Mouse (Mus musculus) hindbrain, embryonic 12.5 days (tissue): ENCODE measurements around the gene Snn. TPM values are rescaled to one million over a fixed set of nuclear protein-coding genes. Genes with fewer than 3 reads are reported as not detected.

Experiments used
- ATAC-seq: fragments of 200-750 bp; cut with Nextera tagmentation; 2 replicates; pipeline ENCODE4 v1.8.0; 2017; ENCODE audit warnings: moderate TSS enrichment; ENCODE audit not compliant: low FRiP score
- H3K27ac ChIP-seq: fragments of 300-500 bp; sonication (generic); 2 replicates; pipeline ENCODE4 v1.5.1; 2016; ENCODE audit warnings: mild to moderate bottlenecking
- H3K27me3 ChIP-seq: fragments of 300-500 bp; sonication (generic); 2 replicates; pipeline ENCODE4 v1.6.1; 2016; ENCODE audit warnings: mild to moderate bottlenecking
- H3K36me3 ChIP-seq: fragments of 300-500 bp; sonication (generic); 2 replicates; pipeline ENCODE4 v1.6.1; 2016; ENCODE audit warnings: mild to moderate bottlenecking
- H3K4me1 ChIP-seq: fragments of 300-500 bp; sonication (generic); 2 replicates; pipeline ENCODE4 v1.6.1; 2016
- H3K4me2 ChIP-seq: fragments of 300-500 bp; sonication (generic); replicated peaks from 2 replicates; pipeline ENCODE4 v1.6.1; 2016; ENCODE audit warnings: mild to moderate bottlenecking
- H3K4me3 ChIP-seq: fragments of 300-500 bp; sonication (generic); 2 replicates; pipeline ENCODE4 v1.5.1; 2016; ENCODE audit warnings: mild to moderate bottlenecking
- H3K9ac ChIP-seq: fragments of 300-500 bp; sonication (generic); 2 replicates; pipeline ENCODE4 v1.6.1; 2016; ENCODE audit warnings: mild to moderate bottlenecking, moderate library complexity
- H3K9me3 ChIP-seq: fragments of 300-500 bp; sonication (generic); replicated peaks from 2 replicates; pipeline ENCODE4 v1.6.1; 2016; ENCODE audit warnings: mild to moderate bottlenecking
- WGBS: fragments of 180-500 bp; shearing (Covaris S2); methylation state at CpG from one replicate; pipeline ENCODE4 v1.1.7; 2016; 5-methylcytosine and 5-hydroxymethylcytosine counted together
- polyA plus RNA-seq: library from polyadenylated mRNA; unstranded; fragments of >200 nt; fragmentation: Nextera tagmentation; extraction: Ambion mirVana; gene quantifications from 2 replicates; pipeline ENCODE4 v1.2.1, GENCODE M21; 2016

Snn gene
- polyA plus RNA-seq, 1 experiment from 2014 or later: 109 TPM

GRCm38 (mm10) chr16:11071176-11071575 is 10.4 kb downstream of the Snn start:
- ATAC-seq: no peak
- peaks cover 47% of the 10 kb centered on the region for H3K4me1 ChIP-seq
- peaks cover 51% of the 10 kb centered on the region for H3K36me3 ChIP-seq
- H3K9ac ChIP-seq: no peak overlapping the region
- no peak overlapping the region for H3K4me3 ChIP-seq
- no peak overlapping the region for H3K4me2 ChIP-seq
- H3K9me3 ChIP-seq: no peaks in the 10 kb centered on the region
- H3K27me3 ChIP-seq: no peaks in the 10 kb centered on the region
- WGBS: 89% methylated on average over 5 of the region's 5 CpGs
- H3K27ac ChIP-seq: no peak overlapping the region

- no peak overlapping the region for H3K9ac ChIP-seq
Measured at GRCm38 (mm10) chr16:11071887-11072286, 11.1 kb downstream of the Snn start.

GRCm38 (mm10) chr16:11072454-11072853 is 11.7 kb downstream of the Snn start:
- H3K4me1 ChIP-seq: peaks cover 45% of the 10 kb centered on the region
- 79% methylated on average over 8 of the region's 8 CpGs for WGBS
- H3K4me3 ChIP-seq: no peak overlapping the region
- H3K36me3 ChIP-seq: peaks cover 62% of the 10 kb centered on the region
- no peaks in the 10 kb centered on the region for H3K27me3 ChIP-seq
- no peak overlapping the region for H3K4me2 ChIP-seq
- H3K9me3 ChIP-seq: no peaks in the 10 kb centered on the region
- no peak for ATAC-seq
- H3K9ac ChIP-seq: no peak overlapping the region
- H3K27ac ChIP-seq: 0 out of 2 replicates have a peak overlapping the region, but pooled peaks have one; percentile 2

More at GRCm38 (mm10) chr16:11071887-11072286, 11.1 kb downstream of the Snn start:
- no peak overlapping the region for H3K27ac ChIP-seq
- H3K9me3 ChIP-seq: no peaks in the 10 kb centered on the region
- no peak overlapping the region for H3K4me3 ChIP-seq
- no peaks in the 10 kb centered on the region for H3K27me3 ChIP-seq
- H3K36me3 ChIP-seq: peaks cover 58% of the 10 kb centered on the region
- WGBS: 95% methylated on average over 4 of the region's 4 CpGs
- no peak overlapping the region for H3K4me2 ChIP-seq
- ATAC-seq: no peak
- peaks cover 47% of the 10 kb centered on the region for H3K4me1 ChIP-seq

GRCm38 (mm10) chr16:11073060-11073459 is 12.3 kb downstream of the Snn start:
- 78% methylated on average over 6 of the region's 6 CpGs for WGBS
- H3K9ac ChIP-seq: peak overlapping the region; percentile 23; the same call in 1 of the 2 replicates
- H3K27ac ChIP-seq: 0 out of 2 replicates have a peak overlapping the region, but pooled peaks have one; percentile 35
- H3K36me3 ChIP-seq: peaks cover 68% of the 10 kb centered on the region
- no peak overlapping the region for H3K4me3 ChIP-seq
- peaks cover 39% of the 10 kb centered on the region for H3K4me1 ChIP-seq
- H3K27me3 ChIP-seq: no peaks in the 10 kb centered on the region
- H3K9me3 ChIP-seq: no peaks in the 10 kb centered on the region
- ATAC-seq: no peak
- H3K4me2 ChIP-seq: no peak overlapping the region

GRCm38 (mm10) chr16:11077601-11078201 is 17.0 kb downstream of the Snn start:
- peaks cover 7% of the 10 kb centered on the region; the same call in 1 of the 2 replicates for H3K4me1 ChIP-seq
- H3K27me3 ChIP-seq: no peaks in the 10 kb centered on the region
- no peak overlapping the region for H3K9ac ChIP-seq
- no peak overlapping the region for H3K4me2 ChIP-seq
- H3K27ac ChIP-seq: no peak overlapping the region
- H3K4me3 ChIP-seq: no peak overlapping the region
- 91% methylated on average over 9 of the region's 9 CpGs for WGBS
- ATAC-seq: no peak
- no peaks in the 10 kb centered on the region for H3K9me3 ChIP-seq
- peaks cover 87% of the 10 kb centered on the region for H3K36me3 ChIP-seq

GRCm38 (mm10) chr16:11078216-11078869 is 17.6 kb downstream of the Snn start:
- no peaks in the 10 kb centered on the region for H3K27me3 ChIP-seq
- H3K9me3 ChIP-seq: no peaks in the 10 kb centered on the region
- H3K27ac ChIP-seq: no peak overlapping the region
- peaks cover 87% of the 10 kb centered on the region for H3K36me3 ChIP-seq
- H3K4me1 ChIP-seq: 0 out of 2 replicates have a peak, but pooled peaks cover 2% of the 10 kb centered on the region
- no peak for ATAC-seq
- no peak overlapping the region for H3K4me3 ChIP-seq
- H3K4me2 ChIP-seq: no peak overlapping the region
- 83% methylated on average over 3 of the region's 3 CpGs for WGBS
- no peak overlapping the region for H3K9ac ChIP-seq

GRCm38 (mm10) chr16:11084181-11084580 is 23.4 kb downstream of the Snn start:
- no peak overlapping the region for H3K4me2 ChIP-seq
- H3K36me3 ChIP-seq: peaks cover 78% of the 10 kb centered on the region
- H3K9me3 ChIP-seq: no peaks in the 10 kb centered on the region
- no peaks in the 10 kb centered on the region for H3K27me3 ChIP-seq
- no peaks in the 10 kb centered on the region for H3K4me1 ChIP-seq
- H3K4me3 ChIP-seq: no peak overlapping the region
- 95% methylated on average over 8 of the region's 8 CpGs for WGBS
- no peak overlapping the region for H3K9ac ChIP-seq
- H3K27ac ChIP-seq: no peak overlapping the region
- ATAC-seq: no peak

GRCm38 (mm10) chr16:11086299-11086698 is 25.6 kb downstream of the Snn start:
- H3K9me3 ChIP-seq: no peaks in the 10 kb centered on the region
- no peaks in the 10 kb centered on the region for H3K4me1 ChIP-seq
- no peak overlapping the region for H3K27ac ChIP-seq
- no peak for ATAC-seq
- no peak overlapping the region for H3K4me3 ChIP-seq
- H3K4me2 ChIP-seq: no peak overlapping the region
- H3K36me3 ChIP-seq: peaks cover 77% of the 10 kb centered on the region
- no peaks in the 10 kb centered on the region for H3K27me3 ChIP-seq
- WGBS: 97% methylated on average over 3 of the region's 3 CpGs
- no peak overlapping the region for H3K9ac ChIP-seq

GRCm38 (mm10) chr16:11086856-11087588 is 26.3 kb downstream of the Snn start:
- Histone ChIP-seq H3K9me3 (no peaks in the 10 kb centered on the region), H3K4me2 (no peak overlapping the region), H3K27ac (peak overlapping the region; percentile 53; the same call in 1 of the 2 replicates), H3K4me1 (no peaks in the 10 kb centered on the region), H3K4me3 (no peak overlapping the region), H3K9ac (no peak overlapping the region), H3K27me3 (no peaks in the 10 kb centered on the region), H3K36me3 (peaks cover 76% of the 10 kb centered on the region)
- ATAC-seq: peak; percentile 49; the same call in 1 of the 2 replicates
- WGBS: 61% methylated on average over 5 of the region's 5 CpGs

- no peak for ATAC-seq
- no peak overlapping the region for H3K9ac ChIP-seq
- H3K27me3 ChIP-seq: no peaks in the 10 kb centered on the region
- H3K27ac ChIP-seq: no peak overlapping the region
- H3K4me1 ChIP-seq: no peaks in the 10 kb centered on the region
- H3K4me3 ChIP-seq: no peak overlapping the region
- H3K36me3 ChIP-seq: peaks cover 51% of the 10 kb centered on the region
- no peaks in the 10 kb centered on the region for H3K9me3 ChIP-seq
- 85% methylated on average over 10 of the region's 10 CpGs for WGBS
- no peak overlapping the region for H3K4me2 ChIP-seq
Measured at GRCm38 (mm10) chr16:11090836-11091570, 30.3 kb downstream of the Snn start.

- peaks cover 44% of the 10 kb centered on the region for H3K36me3 ChIP-seq
- H3K4me1 ChIP-seq: no peaks in the 10 kb centered on the region
- H3K4me3 ChIP-seq: no peak overlapping the region
- ATAC-seq: no peak
- no peaks in the 10 kb centered on the region for H3K27me3 ChIP-seq
- WGBS: 77% methylated on average over 4 of the region's 4 CpGs
- H3K4me2 ChIP-seq: no peak overlapping the region
- H3K9ac ChIP-seq: no peak overlapping the region
- H3K9me3 ChIP-seq: no peaks in the 10 kb centered on the region
- no peak overlapping the region for H3K27ac ChIP-seq
Measured at GRCm38 (mm10) chr16:11092061-11092460, 31.3 kb downstream of the Snn start.

GRCm38 (mm10) chr16:11092523-11092922 is 31.8 kb downstream of the Snn start:
- WGBS: 88% methylated on average over 3 of the region's 3 CpGs
- Histone ChIP-seq H3K9me3 (no peaks in the 10 kb centered on the region), H3K36me3 (peaks cover 41% of the 10 kb centered on the region), H3K4me2 (no peak overlapping the region), H3K9ac (no peak overlapping the region), H3K27ac (no peak overlapping the region), H3K4me1 (no peaks in the 10 kb centered on the region), H3K4me3 (no peak overlapping the region), H3K27me3 (no peaks in the 10 kb centered on the region)
- ATAC-seq: no peak
